Mouse (Mus musculus): ENCODE data around the gene Ywhaq. TPM values are rescaled to one million over a fixed set of nuclear protein-coding genes. Genes with fewer than 3 reads are reported as not detected.

Ywhaq gene
- polyA plus RNA-seq (2014; fragmentation: Nextera tagmentation; extraction: Ambion mirVana): 1,230 and 1,233 TPM in 2 replicates

DNA sequence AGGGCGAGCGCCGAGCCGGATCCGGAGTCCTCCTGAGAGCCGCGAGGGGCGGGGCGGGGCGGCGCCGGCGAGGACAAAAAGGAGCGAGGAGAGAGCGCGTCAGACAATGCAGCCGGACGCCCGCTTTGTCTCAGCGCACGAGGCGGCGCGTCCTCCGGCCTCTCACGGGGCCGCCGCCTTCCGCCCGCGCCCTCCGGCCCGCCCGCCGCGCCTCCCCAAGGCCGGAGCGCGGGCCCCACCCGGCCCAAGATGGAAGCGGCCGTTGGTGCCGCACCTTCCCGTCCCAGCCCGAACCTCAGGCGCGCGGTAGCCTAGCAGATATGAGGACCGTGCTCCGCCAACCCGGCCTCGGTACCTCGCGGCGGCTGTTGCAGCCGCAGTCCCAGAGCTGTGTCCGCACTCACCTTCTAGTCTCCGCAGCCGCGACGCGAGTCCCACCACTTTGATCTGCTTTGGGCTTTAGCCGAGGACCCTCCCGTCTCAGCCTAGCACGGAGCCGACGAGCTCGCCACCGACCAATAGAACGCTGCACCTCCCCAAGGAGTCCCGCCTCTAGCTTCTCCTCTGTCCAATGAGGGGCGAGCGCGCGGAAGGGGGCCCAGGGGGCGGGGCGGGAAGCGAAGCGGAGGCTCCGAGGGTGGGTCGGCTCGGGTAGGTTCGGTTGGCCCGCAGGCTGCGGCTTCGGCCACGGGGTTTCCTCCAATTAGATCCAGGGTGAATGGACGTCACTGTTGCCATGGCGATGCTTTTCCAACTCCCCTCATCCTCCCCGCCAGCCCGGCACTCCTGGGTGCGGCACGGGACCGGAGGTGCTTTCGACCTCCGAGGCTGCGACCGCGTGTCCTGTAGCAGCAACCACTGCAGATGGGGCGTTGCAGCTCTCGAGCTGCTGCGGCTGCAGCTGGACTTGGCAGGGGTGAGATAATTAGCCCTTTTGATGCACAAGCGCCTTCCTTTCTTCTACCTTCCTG is at the start of gene Ywhaq:
Gene Ywhaq (minus strand): TSS at position 538 of the 971 bp plus-strand sequence.
- peak within 1 kb of the TSS; percentile 99 for H3K4me3 ChIP-seq (replicated peaks; ENCODE audit: low read length)
- ATAC-seq (ENCODE audit: low FRiP score): peak; percentile 99
- peak within 1 kb of the TSS; percentile 100 for H3K9ac ChIP-seq
- peaks cover 31% of the 10 kb centered on the region for H3K36me3 ChIP-seq (replicated peaks; ENCODE audit: control insufficient read depth, insufficient read depth)
- peaks cover 20% of the 10 kb centered on the region for H3K9me3 ChIP-seq (ENCODE audit: control insufficient read depth, low read length)
- peak within 1 kb of the TSS; percentile 100 for H3K27ac ChIP-seq
- H3K4me2 ChIP-seq (replicated peaks): peak within 1 kb of the TSS; percentile 84
- no peaks in the 10 kb centered on the region for H3K27me3 ChIP-seq (ENCODE audit: control insufficient read depth, insufficient read depth, low read length)
- under 1% methylated on average over 84 of the region's 103 CpGs for WGBS
- DNase-seq (ENCODE audit: low spot score): peak; percentile 98
- H3K4me1 ChIP-seq (replicated peaks; ENCODE audit: control insufficient read depth, insufficient read depth, low read length): peaks cover 22% of the 10 kb centered on the region

GRCm38 (mm10) chr12:21463448-21463891 is 46.0 kb upstream of the Ywhaq start:
- 30% methylated on average over 5 of the region's 5 CpGs for WGBS
- H3K4me2 ChIP-seq (replicated peaks): no peak overlapping the region
- H3K9ac ChIP-seq: no peak overlapping the region
- no peaks in the 10 kb centered on the region for H3K9me3 ChIP-seq (ENCODE audit: control insufficient read depth, low read length)
- DNase-seq (ENCODE audit: low spot score): peak; percentile 35
- no peaks in the 10 kb centered on the region for H3K4me1 ChIP-seq (replicated peaks; ENCODE audit: control insufficient read depth, insufficient read depth, low read length)
- H3K36me3 ChIP-seq (replicated peaks; ENCODE audit: control insufficient read depth, insufficient read depth): no peaks in the 10 kb centered on the region
- ATAC-seq (ENCODE audit: low FRiP score): peak; percentile 31; the same call in 1 of the 2 replicates
- H3K27me3 ChIP-seq (ENCODE audit: control insufficient read depth, insufficient read depth, low read length): no peaks in the 10 kb centered on the region
- no peak overlapping the region for H3K27ac ChIP-seq
- H3K4me3 ChIP-seq (replicated peaks; ENCODE audit: low read length): no peak overlapping the region

DNA sequence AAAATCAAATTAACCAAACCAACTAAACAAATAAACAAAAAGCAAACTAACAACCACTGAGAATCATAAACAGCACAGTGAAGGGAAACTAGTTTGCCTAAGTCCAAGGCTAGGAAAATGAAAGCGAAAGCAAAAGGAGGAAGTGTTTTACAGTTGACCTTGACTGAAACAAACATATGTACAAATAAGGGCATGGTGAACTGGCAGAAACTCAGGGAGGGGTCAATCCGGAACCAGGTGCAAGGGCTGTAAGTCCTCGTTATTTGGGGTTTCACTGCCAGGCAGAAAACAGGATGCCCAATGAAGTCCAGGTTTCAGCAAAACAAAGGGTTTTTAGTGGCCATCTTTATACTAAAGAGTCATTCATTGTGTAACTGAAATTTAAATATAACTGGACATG is 45.2 kb upstream of the Ywhaq start:
- Histone ChIP-seq H3K9me3 (ENCODE audit: control insufficient read depth, low read length) (no peaks in the 10 kb centered on the region), H3K4me2 (replicated peaks) (no peak overlapping the region), H3K36me3 (replicated peaks; ENCODE audit: control insufficient read depth, insufficient read depth) (no peaks in the 10 kb centered on the region), H3K4me1 (replicated peaks; ENCODE audit: control insufficient read depth, insufficient read depth, low read length) (no peaks in the 10 kb centered on the region), H3K9ac (no peak overlapping the region), H3K27me3 (ENCODE audit: control insufficient read depth, insufficient read depth, low read length) (no peaks in the 10 kb centered on the region), H3K27ac (no peak overlapping the region), H3K4me3 (replicated peaks; ENCODE audit: low read length) (no peak overlapping the region)
- ATAC-seq (ENCODE audit: low FRiP score): no peak
- WGBS: 83% methylated on average over 3 of the region's 3 CpGs
- DNase-seq (ENCODE audit: low spot score): no peak

DNA sequence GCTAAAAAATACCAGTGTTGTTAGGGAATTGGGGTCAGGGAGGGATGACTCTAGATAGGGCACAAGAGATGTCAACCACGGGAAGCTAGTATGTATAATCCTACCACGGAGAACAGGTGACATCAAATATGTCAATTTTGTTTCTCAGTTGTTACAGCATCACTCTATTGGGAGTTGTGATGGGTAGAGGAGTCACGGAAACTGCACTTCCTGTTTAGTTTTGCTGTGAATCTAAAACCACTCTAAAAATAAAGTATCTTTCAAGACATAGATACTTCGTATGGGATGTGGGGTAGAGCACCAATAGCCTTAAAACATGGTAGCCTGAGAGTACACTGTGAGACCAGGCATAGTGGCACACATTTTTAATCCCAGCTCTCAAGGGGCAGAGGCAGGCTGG is 42.2 kb upstream of the Ywhaq start:
- H3K4me2 ChIP-seq (replicated peaks): no peak overlapping the region
- H3K4me3 ChIP-seq (replicated peaks; ENCODE audit: low read length): no peak overlapping the region
- no peaks in the 10 kb centered on the region for H3K27me3 ChIP-seq (ENCODE audit: control insufficient read depth, insufficient read depth, low read length)
- H3K4me1 ChIP-seq (replicated peaks; ENCODE audit: control insufficient read depth, insufficient read depth, low read length): no peaks in the 10 kb centered on the region
- no peak for ATAC-seq (ENCODE audit: low FRiP score)
- no peaks in the 10 kb centered on the region for H3K36me3 ChIP-seq (replicated peaks; ENCODE audit: control insufficient read depth, insufficient read depth)
- no peak for DNase-seq (ENCODE audit: low spot score)
- H3K9ac ChIP-seq: no peak overlapping the region
- no peaks in the 10 kb centered on the region for H3K9me3 ChIP-seq (ENCODE audit: control insufficient read depth, low read length)
- WGBS: 91% methylated on average over 4 of the region's 4 CpGs
- no peak overlapping the region for H3K27ac ChIP-seq

DNA sequence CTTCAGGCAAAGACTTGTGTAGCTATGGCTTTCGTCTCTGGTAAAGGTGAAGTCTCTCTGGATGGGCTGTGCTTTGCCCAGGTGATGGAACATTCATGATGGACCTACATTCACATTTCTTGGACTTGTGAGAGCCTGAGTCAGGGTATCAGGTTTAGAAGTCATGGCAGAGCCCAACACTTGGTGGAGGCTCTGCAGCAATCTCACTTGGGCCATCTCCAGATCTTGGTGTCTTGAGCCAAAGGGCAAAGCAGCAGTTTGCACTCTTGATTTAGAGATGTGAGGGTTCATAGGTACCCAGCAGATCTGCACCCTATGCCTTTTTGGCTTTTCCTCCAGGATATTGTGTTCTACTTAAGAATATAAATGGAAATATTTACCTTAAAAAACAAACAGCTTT is 38.6 kb upstream of the Ywhaq start:
- no peaks in the 10 kb centered on the region for H3K36me3 ChIP-seq (replicated peaks; ENCODE audit: control insufficient read depth, insufficient read depth)
- H3K27me3 ChIP-seq (ENCODE audit: control insufficient read depth, insufficient read depth, low read length): no peaks in the 10 kb centered on the region
- ATAC-seq (ENCODE audit: low FRiP score): no peak
- no peaks in the 10 kb centered on the region for H3K9me3 ChIP-seq (ENCODE audit: control insufficient read depth, low read length)
- no peak overlapping the region for H3K4me2 ChIP-seq (replicated peaks)
- no peak overlapping the region for H3K9ac ChIP-seq
- no peaks in the 10 kb centered on the region for H3K4me1 ChIP-seq (replicated peaks; ENCODE audit: control insufficient read depth, insufficient read depth, low read length)
- H3K27ac ChIP-seq: no peak overlapping the region
- no peak overlapping the region for H3K4me3 ChIP-seq (replicated peaks; ENCODE audit: low read length)
- DNase-seq (ENCODE audit: low spot score): no peak
- WGBS: 96% methylated on average over 1 of the region's 1 CpGs

DNA sequence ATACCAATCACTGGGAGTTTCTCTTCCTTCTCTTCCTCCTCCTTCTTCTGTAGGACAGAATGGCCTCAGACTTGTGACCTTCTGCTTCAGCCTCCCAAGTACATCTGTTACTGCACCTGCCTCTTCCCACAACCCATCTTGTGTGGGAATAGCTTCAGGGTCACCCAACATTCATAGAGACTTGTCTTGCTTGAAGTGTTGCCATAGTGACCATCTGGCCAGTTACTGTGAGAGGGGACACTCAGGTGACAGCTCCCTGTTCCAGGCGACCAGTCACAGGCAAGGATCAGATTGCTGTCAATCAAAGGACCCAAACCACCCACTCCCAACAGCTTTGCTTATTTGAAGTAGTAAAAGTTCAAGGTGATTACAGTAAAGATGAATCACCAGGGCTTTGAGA is 34.3 kb upstream of the Ywhaq start:
- WGBS: 32% methylated on average over 1 of the region's 1 CpGs
- Histone ChIP-seq H3K9ac (no peak overlapping the region), H3K9me3 (ENCODE audit: control insufficient read depth, low read length) (no peaks in the 10 kb centered on the region), H3K4me1 (replicated peaks; ENCODE audit: control insufficient read depth, insufficient read depth, low read length) (no peaks in the 10 kb centered on the region), H3K27ac (no peak overlapping the region), H3K36me3 (replicated peaks; ENCODE audit: control insufficient read depth, insufficient read depth) (no peaks in the 10 kb centered on the region), H3K4me2 (replicated peaks) (no peak overlapping the region), H3K27me3 (ENCODE audit: control insufficient read depth, insufficient read depth, low read length) (no peaks in the 10 kb centered on the region), H3K4me3 (replicated peaks; ENCODE audit: low read length) (no peak overlapping the region)
- no peak for ATAC-seq (ENCODE audit: low FRiP score)
- DNase-seq (ENCODE audit: low spot score): no peak

DNA sequence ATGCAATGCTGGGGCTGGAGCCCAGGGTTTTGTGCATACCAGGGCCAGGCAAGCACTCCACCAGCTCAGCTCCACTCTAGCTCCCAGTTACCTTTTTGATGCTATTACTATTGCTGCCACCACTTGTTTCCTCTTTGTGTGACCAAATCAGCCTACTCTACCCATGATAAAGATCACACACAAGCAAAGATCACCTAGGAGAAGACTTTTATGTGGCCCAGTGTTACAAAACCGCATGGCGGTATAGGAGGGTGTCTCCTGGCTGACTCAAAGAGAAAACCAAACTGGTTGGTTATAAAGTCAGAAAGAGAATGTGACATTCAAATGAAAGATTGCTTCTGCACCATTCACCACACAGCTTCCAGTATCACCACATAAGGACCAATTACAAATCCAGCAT is 33.9 kb upstream of the Ywhaq start:
- 97% methylated on average over 2 of the region's 2 CpGs for WGBS
- no peak for DNase-seq (ENCODE audit: low spot score)
- no peaks in the 10 kb centered on the region for H3K9me3 ChIP-seq (ENCODE audit: control insufficient read depth, low read length)
- H3K36me3 ChIP-seq (replicated peaks; ENCODE audit: control insufficient read depth, insufficient read depth): no peaks in the 10 kb centered on the region
- H3K9ac ChIP-seq: no peak overlapping the region
- H3K4me3 ChIP-seq (replicated peaks; ENCODE audit: low read length): no peak overlapping the region
- no peak for ATAC-seq (ENCODE audit: low FRiP score)
- H3K27ac ChIP-seq: no peak overlapping the region
- H3K4me1 ChIP-seq (replicated peaks; ENCODE audit: control insufficient read depth, insufficient read depth, low read length): no peaks in the 10 kb centered on the region
- no peak overlapping the region for H3K4me2 ChIP-seq (replicated peaks)
- H3K27me3 ChIP-seq (ENCODE audit: control insufficient read depth, insufficient read depth, low read length): no peaks in the 10 kb centered on the region

GRCm38 (mm10) chr12:21443783-21444182 is 26.3 kb upstream of the Ywhaq start:
- H3K36me3 ChIP-seq (replicated peaks; ENCODE audit: control insufficient read depth, insufficient read depth): no peaks in the 10 kb centered on the region
- no peak overlapping the region for H3K4me3 ChIP-seq (replicated peaks; ENCODE audit: low read length)
- H3K9ac ChIP-seq: no peak overlapping the region
- H3K27me3 ChIP-seq (ENCODE audit: control insufficient read depth, insufficient read depth, low read length): no peaks in the 10 kb centered on the region
- H3K9me3 ChIP-seq (ENCODE audit: control insufficient read depth, low read length): no peaks in the 10 kb centered on the region
- H3K4me2 ChIP-seq (replicated peaks): no peak overlapping the region
- no peaks in the 10 kb centered on the region; the same call in 1 of the 2 replicates for H3K4me1 ChIP-seq (replicated peaks; ENCODE audit: control insufficient read depth, insufficient read depth, low read length)
- no peak for DNase-seq (ENCODE audit: low spot score)
- no peak overlapping the region for H3K27ac ChIP-seq
- 89% methylated on average over 3 of the region's 3 CpGs for WGBS
- no peak for ATAC-seq (ENCODE audit: low FRiP score)

- Histone ChIP-seq H3K4me3 (replicated peaks; ENCODE audit: low read length) (no peak overlapping the region), H3K27me3 (ENCODE audit: control insufficient read depth, insufficient read depth, low read length) (no peaks in the 10 kb centered on the region), H3K36me3 (replicated peaks; ENCODE audit: control insufficient read depth, insufficient read depth) (no peaks in the 10 kb centered on the region), H3K9me3 (ENCODE audit: control insufficient read depth, low read length) (no peaks in the 10 kb centered on the region), H3K27ac (no peak overlapping the region), H3K4me1 (replicated peaks; ENCODE audit: control insufficient read depth, insufficient read depth, low read length) (no peaks in the 10 kb centered on the region; the same call in 1 of the 2 replicates), H3K4me2 (replicated peaks) (no peak overlapping the region), H3K9ac (no peak overlapping the region)
- DNase-seq (ENCODE audit: low spot score) (no peak), ATAC-seq (ENCODE audit: low FRiP score) (no peak)
- 92% methylated on average over 1 of the region's 1 CpGs for WGBS
Observed at GRCm38 (mm10) chr12:21441870-21442269, 24.4 kb upstream of the Ywhaq start.
